Mouse (Mus musculus): ENCODE measurements around the gene Iqsec1.

Gene Iqsec1

DNA sequence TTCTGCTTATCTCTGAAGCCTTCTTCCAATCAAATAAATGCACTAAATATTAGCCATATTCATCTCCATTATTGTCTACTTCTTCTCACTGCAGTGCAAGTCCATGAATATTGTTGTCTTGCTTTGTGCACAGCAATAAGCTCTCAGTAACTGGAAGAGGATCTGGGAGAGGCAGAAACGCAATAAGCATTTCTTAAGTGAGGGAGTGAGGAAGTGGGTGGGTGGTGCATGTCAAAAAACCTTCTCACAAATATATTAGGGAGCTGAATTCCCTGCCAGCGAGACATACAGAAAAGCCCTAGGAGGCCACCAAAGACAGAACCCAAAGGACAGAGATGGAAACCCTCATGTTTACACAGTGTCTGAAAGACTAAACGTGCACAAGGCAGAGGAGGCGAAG, 35.1 kb downstream of the Iqsec1 start:
- no peak for DNase-seq (ENCODE audit: low spot score)

DNA sequence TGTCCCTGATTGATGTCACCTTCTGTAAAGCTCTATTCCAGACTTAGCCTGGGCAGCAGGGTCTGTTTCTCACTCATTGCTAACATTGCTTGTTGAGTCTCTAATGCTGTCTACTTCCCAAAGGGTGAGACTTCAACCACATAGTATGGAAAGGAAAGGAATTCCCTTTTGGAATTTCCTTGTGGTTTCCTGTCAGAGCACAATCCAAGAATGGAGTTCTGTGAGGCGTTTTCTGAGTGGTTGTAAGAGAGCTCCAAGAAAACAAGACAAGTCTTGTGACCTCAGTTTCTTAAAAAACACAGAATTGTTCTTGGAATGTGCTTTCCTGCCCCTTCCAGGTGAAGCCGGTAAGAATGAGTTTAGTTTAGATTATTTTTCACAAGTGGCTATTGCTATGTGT, 37.5 kb downstream of the Iqsec1 start:
- DNase-seq (ENCODE audit: low spot score): no peak

DNA sequence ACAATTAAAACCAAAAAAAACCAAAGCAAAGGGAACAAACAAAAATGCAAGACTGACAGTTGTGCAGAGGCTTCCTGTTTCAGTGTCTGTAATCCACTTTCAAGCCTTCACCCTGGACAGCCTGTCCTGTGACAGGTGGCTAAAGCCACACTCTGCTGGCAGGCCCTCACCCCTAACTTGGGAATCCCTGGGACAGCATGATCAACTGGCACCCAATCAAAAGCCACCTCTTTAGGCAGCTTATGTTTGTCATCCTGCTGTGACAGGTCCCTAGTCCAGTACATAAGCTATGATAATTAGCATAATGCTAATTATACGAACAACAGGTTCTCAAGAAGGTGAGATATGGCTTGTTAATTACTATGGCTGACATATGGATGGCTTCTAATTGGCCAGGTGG, 40.4 kb downstream of the Iqsec1 start:
- no peak for DNase-seq (ENCODE audit: low spot score)

DNA sequence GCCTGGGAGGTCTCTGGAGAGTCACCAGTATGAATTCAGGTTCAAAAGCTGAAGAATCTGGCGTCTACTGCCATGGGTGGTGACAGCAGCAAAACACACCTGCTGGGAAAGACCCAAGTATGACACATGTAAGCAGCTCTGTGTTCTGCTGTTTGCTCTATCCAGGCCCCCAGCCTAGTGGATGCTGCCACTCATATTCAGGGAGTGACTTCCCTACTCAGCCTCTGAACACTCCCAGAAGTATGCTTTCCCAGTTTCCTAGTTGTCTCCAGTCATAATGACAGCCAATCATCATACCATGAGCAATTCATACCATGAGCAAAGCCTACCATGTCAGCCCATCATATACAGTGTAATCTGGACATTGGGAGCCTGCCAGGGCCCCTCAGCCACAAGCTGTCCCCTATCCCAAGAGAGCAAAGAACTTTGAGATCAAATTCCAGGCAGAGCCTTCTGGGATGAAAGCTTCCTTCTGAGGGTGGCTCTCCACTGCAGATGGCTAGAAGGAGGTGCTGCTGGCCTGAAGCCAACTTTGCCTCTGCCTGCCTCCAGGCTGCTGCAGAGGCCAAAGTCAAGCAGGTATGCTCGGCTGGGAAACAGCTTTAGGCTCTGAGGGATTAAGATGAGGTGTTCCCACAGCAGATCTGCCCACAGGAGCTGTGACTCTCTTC, 42.8 kb downstream of the Iqsec1 start:
- DNase-seq (ENCODE audit: low spot score): no peak

DNA sequence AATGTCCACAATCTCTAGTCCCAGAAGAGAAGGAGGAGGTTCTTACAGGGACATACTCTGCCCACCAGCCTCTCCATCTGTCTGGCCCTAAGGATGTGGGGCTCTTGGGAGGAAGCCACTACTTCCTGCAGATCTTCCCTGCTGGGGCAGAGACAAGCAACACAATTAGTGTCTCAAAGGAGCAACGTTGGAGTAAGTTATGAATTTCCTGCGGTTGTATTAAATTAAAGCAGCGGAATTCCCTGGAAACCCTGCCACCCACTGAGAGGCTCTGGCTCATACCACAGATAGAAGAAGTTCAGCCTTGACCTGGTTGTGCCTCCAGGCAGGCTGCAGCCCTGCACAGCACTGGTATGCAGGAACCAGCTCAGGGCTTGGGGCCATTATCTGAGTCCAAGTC, 47.2 kb downstream of the Iqsec1 start:
- DNase-seq (ENCODE audit: low spot score): no peak

DNA sequence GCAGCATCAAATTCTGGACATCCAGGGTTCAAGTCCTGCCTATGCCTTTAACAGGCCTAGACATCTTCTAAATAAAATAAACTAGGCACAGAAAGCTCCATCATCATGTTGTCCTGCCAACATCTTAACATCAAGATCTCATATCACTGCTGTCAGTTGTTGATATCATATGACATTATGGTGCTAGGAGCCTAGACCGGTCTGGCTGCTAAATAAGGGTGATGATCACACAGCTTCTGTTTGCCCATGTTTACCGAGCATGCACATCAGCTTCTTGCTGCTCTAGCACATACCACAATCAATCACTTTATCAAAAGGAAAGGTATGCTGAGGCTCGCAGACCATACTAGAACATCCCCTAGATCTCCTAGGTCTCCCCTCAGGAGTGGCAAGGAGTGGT, 54.8 kb downstream of the Iqsec1 start:
- no peak for DNase-seq (ENCODE audit: low spot score)

DNA sequence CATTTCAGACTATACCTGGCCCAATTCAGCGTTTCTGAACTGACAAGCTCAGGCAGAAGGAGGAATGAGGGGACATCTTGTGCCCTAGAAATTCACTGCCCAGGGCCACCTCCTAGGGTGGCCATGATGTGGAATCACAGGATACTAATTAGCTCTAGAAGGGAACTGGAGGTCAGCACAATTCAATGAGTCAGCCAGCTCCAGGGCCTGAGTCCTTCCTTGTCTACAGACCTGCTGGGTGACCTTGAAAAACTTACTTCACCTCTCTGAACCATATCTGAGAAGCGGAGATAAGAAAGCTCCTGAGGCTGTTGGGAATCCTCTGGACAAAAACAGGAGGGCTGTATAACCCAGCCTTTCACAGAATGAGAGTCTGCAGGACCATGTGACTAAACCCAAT, 59.7 kb downstream of the Iqsec1 start:
- DNase-seq (ENCODE audit: low spot score): no peak

DNA sequence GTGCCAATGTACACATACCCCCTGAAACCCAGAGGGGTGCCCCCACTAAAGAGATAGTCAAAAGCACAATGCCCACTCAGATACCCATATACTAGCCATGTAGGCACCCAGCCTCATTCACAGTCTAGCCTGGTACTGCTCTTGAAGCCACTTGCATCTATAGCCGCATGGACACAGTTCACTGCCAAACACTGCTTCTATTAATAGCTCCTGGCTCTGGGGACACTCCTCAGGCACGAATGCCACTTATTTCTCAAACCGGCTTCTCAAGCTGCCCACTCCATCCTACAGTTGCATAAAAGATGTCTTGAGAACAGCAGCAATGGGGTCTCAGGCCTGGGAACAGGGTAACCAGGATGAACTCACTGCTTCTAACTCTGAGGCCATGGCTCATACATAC, 63.0 kb downstream of the Iqsec1 start:
- DNase-seq (ENCODE audit: low spot score): no peak

DNA sequence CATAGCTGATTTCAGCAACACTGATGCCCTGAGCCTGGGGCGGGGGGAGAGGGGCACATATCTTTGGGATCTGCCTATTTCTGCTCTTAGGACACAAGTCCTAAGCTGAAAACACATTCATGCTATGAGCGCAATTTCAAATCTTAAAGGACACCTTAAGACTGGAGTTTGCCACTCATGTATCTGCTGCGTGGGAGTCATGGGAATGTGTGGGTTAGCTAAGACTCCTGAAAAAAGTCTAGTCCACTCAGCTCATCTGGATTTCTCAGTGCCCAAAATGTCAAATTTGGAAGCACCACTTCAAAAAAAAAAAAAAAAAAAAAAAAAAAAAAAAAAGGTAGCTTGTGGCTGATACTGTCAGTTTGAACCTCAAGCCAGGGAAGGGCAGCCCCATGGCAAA, 63.7 kb downstream of the Iqsec1 start:
- no peak for DNase-seq (ENCODE audit: low spot score)

DNA sequence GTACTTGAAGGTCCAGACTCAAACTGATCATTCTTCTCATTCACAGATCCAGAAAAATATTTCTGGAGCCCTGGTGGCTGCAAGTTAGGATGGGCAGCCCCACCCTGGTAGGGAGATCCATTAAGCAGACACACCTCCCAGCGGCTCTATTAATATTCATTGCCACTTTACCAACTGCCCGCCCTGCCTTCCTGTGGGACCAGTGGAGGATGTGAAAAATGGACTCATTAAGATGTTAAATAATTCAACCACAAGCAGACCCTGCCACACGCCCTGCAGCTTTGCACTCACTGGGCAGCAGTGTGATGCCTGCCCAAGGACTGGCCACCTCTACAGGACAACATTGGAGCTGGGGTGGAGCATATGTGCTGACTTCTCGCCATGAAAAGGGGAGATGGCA, 64.1 kb downstream of the Iqsec1 start:
- DNase-seq (ENCODE audit: low spot score): no peak

DNA sequence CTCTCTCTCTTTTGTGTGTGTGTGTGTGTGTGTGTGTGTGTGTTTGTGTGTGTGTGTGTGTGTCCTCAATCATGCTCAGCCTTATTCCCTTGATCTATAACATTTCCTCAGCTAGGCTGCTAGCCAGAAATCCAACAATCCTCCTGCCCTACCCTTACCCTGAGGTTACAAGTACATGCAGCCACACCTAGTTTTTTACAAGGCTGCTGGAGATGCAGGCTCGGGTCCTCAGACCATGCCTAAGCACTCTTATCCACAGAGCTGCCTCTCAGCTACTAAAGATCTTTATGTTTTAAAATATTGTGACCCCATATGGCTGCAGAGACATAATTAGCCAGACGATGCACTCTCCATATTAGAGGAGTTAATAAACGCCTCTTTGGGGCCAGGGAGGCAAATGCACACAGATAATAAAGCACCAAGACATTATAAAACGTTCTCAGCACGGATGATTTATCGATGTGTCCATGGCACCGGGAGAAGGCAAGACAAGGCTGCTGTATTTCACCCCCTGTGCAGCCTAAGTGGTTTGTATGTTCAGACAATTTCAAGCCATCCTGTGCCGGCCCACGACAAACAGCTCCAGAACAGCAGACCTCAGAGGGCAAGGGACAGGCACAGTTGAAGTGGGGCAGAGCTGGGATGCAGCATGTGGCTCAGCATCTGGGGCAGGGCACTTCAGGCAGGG, 67.1 kb downstream of the Iqsec1 start:
- DNase-seq (ENCODE audit: low spot score): no peak

DNA sequence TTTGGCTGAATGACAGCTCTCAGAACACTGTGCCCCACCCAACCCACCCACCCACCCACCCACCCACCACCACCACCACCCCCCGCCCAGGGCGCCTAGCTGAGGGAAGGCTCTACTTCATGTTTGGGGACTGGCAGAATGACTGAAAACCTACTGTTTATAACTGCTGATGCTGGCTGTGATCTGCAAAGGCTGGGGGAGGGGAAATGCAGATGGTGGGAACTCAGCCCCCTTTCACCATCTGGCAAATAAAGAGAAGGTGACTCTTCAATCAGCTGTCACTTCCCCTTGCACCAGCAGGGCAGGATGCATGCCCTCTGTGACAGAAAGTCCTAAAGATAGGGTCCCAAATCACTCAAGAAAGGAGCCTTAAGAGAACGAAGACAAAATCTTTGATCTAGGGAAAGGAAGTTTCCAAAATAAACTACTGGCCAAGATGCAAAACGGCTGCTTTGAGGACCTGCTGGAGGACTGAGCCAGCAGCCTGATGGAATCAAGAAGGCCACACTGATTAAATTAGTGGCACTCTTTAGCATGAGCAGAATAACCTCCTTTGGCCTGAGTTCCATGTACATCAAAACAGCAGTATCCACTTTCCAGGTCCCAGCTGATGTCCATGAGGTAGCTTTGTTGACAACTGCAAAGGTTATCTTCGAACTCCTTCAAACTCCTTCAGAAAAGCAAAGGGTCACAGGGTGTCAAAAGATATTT, 67.8 kb downstream of the Iqsec1 start:
- DNase-seq (ENCODE audit: low spot score): no peak

DNA sequence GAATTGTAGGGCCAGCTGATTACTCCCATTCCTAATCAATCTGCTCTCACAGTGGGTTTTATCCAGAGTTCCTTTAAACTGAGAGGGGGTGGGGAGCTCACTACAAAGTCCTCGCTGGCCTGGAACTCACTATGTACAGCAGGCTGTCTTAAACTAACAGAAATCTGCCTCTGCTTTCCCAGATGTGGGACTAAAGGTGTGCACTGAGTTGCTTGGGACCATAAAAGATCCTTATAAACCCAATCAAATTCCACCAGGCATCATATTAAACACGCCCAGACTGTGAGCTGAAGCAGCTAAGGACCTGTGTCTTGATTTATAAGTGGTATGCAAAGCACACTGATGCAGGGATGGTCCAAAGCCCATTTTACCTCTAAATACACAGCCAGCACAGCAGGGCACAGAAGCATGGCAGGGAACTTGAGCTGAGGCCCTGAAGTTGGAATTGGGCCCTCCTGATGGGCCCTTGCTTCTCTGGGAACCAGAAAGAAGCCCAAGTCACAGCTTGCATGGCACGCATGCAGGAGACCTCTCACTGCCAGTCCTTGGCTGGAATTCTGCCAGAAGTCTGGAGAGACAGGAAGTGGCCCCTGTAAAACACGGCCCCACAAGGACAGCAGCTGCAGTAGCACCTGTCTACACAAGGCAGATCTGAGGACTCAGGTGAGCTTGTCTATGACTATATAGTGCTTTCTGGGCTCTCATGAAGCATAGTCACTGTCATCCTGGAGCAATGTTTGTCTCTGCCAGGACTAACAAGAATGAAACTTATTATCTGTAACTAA, 68.7 kb downstream of the Iqsec1 start:
- DNase-seq (ENCODE audit: low spot score): no peak

DNA sequence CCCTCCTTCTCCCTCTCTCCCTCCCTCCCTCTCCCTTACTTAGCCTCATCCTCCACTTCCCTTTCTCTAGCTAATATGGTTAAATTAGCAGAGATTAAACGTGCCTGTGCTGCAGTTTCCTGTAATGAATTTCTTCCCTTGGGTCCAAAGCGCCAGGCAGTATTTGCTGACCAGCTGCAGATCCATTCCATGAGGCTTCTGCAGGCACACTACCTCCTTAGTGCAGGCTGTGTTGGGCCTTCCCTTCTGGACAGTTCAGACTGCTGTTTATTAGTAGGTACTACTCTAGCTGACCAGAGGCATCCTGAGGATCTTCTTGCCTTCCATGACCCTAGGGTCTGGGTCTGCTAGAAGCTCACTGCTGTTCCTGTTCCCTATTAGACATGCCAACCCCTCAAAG, 72.9 kb downstream of the Iqsec1 start:
- no peak for DNase-seq (ENCODE audit: low spot score)

DNA sequence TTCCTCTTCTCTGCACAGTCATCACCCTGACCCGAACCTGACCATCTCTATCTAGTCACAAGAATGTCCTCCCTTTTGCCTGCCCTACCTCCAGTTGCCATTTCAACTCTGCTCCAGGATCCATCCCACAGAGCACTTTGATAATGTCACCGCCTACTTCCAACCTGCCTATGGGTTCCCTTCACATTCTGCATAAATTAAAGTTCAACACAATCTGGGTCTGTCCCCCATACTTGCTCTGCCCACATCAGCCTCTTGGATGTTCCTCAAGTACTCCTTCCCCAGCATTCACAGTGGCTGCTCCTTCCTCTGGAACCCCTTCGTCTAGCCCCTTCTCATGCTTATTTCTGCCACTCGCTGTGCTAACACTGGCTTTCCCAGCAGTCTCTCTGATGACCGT, 74.7 kb downstream of the Iqsec1 start:
- DNase-seq (ENCODE audit: low spot score): no peak

DNA sequence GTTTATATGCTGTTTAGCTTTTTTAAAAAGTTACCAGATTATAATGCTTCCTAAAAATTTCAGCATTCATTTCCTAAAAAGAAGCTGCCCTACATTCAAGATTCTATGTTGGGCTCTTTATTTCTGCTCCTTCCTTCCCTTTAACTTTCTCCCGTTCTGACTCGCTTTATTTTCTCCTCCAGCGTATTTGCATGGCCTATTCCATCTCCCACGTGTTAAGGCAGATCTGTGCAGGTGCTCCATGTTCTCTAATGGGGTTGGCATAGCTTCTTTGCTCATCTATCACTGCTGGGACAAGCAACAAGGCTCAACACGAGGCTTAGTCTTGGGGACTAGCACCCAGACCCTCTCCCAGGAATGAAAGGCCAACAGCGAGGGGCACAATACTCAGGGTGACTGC, 75.7 kb downstream of the Iqsec1 start:
- no peak for DNase-seq (ENCODE audit: low spot score)

DNA sequence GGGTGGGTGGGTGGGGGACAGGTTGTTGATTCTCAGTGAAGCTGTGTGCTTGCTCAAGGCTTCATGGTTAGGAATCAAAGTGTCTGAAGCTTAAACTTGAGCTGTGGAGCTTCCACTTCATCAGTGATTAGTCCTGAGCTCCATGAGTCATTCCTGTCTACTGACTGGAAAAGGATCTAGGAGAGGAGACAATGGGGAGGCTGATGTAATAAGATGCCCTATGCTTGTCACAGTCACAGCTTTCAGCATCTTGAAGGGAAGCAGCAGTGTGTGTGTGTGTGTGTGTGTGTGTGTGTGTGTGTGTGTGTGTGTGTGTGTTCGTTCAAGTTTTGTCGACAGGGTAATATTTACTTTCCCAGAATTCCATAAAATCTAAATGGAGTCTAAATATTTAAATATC, 84.3 kb downstream of the Iqsec1 start:
- no peak for DNase-seq (ENCODE audit: low spot score)

DNA sequence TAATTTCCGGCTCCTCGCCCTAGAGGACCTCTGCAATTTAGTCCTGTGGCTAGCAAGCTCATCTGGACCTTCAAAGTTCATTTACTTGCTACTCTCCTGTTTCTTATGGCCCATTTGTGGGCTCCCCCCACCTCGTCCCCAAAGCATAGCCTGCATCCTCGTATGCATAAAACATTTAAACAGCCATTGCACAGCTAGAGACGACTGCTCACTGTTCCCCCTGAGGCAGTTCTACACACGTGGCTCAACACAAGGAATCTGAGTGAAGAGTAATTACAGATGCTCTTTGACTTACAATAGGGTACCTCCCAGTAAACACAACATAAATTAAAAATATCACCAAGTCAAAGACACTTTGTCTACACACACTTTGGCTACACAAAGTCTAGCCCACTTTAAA, 88.2 kb downstream of the Iqsec1 start:
- no peak for DNase-seq (ENCODE audit: low spot score)

DNA sequence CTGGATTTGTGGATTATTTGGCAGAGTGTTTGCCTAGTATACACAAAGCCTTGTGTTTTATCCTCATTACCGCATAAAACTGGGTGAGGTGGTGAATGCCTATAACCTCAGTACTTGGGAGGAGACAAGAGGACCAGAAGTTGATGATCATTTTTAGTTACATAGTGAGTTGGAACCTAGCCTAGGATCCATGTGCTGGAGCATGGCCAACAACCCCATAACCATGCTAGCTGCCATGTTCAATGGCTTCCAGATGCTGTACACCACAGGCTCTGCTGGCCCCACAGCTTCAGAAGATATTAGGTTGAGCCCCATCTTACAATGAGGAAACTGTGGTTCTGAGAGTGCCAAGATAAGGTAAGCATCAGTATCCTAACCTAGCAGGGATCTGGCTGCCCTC, 89.2 kb downstream of the Iqsec1 start:
- no peak for DNase-seq (ENCODE audit: low spot score)

DNA sequence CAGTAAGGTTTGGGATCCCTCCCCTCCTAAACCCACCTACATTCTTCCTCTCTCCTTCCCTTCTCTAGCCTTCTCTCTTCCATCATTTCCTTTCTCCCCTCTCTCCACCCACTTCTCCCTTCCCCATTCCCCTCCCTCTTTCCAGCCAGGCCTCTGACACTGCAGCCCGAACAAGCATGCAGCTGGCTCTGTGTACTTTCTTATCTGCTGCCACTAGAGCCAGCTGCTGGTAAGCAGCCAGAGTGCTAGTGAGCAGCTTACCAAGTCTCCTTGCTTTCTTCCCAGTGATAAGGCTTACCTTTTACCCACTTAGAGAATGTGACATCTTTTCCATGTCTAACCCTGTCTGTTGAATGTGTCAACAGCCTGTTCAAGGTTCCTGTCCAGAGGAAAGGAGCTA, 90.4 kb downstream of the Iqsec1 start:
- no peak for DNase-seq (ENCODE audit: low spot score)

DNA sequence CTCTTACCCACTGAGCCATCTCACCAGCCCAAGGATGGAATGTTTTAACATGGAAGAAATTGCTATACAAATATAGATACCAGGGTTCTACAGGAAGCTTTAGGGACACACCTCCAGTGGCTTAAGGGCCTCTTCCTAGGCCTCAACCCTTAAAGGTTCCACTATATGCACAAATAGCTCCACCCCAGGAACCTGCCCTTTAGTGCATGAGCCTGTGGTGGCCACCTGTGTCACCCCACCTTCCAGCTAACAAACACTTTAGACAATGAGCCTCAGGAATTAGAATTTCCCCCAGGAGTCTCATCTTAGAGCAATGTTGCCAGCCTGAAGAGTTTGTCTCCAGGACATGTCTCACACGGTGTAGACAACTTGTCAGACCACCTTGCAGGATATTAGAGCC, 96.1 kb downstream of the Iqsec1 start:
- DNase-seq (ENCODE audit: low spot score): no peak

DNA sequence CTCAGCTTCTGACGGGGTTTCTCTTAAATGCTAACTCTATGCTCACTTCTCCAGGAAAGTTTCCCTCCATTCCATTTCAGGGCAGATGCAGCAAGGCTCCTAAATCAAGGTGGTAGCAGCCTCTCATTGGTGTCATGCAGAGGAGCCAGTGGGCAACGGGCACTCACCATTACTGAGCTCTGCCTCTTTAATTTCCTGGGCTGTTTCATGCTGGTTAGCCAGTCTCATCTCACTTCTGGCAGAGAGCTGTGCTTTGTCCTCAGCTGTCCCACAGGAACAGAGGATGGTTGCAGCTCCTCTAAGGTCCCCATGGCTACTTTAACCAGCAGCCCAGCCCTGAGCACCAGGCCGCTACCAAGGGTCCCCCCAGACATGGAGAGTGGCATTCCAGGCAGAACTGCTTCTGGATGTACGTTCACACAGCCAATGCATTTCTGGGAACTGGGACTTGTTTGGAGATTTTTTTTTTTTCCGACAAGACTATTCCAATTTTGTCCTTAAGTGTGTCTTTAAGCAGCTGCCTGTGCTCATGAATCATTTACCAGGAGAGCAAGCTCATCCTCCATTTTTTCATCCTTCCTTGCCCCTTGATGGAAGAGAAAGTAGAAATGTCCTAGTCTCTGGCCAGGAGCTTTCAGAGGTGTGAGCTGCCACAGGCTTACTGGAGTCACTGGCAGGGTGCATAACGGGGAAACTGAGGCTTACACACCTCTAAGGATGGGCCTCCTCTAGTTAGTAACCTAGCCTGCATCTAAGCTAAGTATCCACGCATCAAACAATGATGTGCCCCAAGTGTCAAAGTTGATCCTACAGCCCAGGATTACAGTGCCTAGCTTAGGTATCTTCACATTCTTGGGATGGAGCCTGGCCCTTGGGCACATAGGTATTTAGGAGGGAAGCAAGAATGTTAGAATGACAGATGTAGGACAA, 98.9 kb downstream of the Iqsec1 start:
- DNase-seq (ENCODE audit: low spot score): no peak

Data from ovary, postnatal 10 days (tissue).